Mouse (Mus musculus) layer of hippocampus, adult 9-10 months (tissue): ENCODE results near the gene Cdh1.
"Not testable (repeated sequence)": the region's sequence is repeated elsewhere in the genome, so short reads cannot be mapped to it uniquely, and the experiment has no call there.

ENCODE experiments used
- DNase-seq: peaks from one replicate; pipeline ENCODE4 v3.0.0; 2022; ENCODE audit warnings: low spot score

The Cdh1 gene

DNA sequence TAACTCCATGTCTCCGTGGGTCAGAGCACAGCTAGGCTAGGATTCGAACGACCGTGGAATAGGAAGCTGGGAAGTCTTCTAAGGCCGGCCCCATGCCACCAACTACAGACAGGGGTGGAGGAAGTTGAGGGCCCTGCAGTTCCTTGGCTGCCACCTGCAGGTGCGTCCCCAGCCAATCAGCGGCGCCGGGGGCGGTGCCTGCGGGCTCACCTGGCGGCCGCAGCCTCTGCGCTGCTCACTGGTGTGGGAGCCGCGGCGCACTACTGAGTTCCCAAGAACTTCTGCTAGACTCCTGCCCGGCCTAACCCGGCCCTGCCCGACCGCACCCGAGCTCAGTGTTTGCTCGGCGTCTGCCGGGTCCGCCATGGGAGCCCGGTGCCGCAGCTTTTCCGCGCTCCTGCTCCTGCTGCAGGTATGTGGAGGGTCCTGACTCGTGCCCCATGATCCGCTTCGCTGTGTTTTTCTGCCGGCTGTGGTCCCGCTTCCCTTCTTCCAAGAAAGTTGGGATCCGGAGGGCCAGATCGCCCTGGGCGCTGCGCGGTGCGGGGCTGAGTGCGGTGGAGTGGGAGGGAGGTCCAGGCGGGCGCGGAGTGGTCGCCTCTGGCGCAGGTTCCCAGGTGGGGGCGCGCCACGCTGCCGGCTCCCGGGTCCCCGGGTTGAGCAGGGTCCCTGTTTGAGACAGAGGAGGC lies at the start of gene Cdh1:
Gene Cdh1 (plus strand): TSS at position 221 of the 689 bp plus-strand sequence.
- DNase-seq, result no peak

DNA sequence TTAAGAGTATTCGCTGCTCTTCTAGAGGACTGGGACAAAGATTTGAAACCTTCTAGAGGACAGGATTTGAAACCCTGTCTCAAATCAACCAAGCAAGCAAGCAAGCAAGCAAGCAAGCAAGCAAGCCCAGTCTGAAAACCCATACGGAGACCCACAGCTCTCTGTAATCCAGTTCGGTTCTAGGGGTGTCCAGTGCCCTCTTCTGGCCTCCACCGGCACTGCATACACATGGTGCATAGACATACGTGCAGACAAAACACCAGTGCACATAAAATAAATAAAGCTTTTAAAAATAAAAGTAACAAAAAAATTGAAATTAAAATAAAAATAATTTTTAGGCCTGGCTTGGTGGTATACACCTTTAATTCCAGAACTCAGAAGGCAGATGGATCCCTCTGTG lies 49.1 kb upstream of the Cdh1 start:
- no peak for DNase-seq

GRCm38 (mm10) chr8:106556068-106556645 lies 47.0 kb upstream of the Cdh1 start:
- DNase-seq, result no peak

DNA sequence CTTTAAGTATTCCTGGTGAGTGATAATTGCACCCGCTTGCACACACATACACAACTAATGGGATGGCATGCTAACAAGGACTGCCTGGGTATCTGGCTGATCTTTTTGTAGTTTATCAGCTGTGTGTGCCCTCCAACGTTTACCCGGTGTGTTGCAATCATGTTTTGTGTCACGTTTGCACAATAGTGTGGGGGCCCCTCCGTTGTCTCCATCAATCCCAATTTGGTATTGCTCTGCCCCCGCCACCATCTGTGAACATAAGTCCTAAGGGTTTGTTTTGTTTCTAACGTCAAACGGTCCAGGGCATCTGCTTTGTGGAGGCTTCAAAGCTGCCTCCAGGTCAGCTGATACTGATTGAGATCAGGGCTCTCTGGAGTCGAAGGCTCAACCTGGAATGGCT lies 43.3 kb upstream of the Cdh1 start:
- peak; percentile 21 for DNase-seq

GRCm38 (mm10) chr8:106561097-106561865 lies 41.9 kb upstream of the Cdh1 start:
- no peak for DNase-seq

DNA sequence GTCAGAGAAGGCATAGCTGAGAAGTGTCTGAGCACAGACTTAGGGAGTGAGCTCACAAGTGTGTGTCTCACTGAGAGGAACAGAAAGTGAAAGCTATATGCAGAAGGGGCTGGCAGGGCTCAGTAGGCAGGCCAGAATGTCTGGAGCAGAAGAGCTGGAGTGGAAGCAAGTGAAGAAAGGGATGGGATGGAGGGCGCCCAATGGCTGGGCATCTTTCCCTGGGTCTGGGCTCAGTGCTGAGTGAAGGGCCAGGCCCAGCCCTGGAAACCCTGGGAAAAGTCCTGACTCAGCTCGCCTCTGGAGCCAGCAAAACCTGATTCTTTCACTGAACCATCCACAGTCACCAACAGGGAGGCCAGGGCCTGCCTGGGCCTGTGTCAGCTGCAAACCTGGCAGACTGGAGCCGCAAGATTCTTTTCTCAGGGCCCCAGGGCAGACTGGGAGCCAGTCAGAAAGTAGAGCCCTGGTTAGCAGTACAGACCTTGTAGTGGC lies 39.4 kb upstream of the Cdh1 start:
- DNase-seq, result no peak

DNA sequence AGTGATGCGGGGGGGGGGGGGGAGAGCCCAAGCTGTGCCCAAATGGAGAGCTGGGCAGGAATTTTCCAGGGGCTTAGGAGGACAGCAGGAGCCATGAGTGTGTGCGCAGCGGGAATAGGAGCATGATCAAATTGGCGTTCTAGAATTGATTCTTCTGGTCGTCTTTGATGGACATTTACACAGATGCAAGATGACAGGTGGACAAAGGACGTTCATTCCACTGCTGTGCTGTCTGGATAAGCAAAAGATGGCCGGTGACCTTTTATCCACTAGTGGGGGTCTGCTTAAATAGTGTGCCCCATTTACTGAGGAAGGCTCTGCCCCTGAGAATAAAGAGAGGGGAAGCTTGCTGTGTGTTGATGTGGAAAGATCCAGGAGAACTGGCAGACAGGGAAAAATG lies 34.1 kb upstream of the Cdh1 start:
- DNase-seq, result no peak

DNA sequence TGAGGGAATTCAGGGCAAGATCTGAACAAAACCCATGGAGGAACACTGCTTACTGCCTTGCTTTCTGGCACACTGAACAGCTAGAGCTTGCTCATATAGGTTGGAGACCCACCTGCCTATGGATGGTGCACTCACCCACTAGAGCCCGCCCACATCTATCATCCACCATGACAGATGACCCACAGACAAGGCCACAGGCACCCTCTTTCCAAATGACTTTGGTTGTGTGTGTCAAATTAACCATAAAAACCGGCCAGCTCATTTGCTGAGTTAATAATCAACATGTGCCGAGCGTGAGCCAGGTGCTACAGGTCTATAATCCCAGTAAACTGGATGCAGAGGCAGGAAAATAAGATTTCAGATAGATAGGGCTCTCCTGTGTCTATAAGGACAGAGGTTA lies 32.8 kb upstream of the Cdh1 start:
- no peak for DNase-seq

- DNase-seq, result no peak
Observed at GRCm38 (mm10) chr8:106571551-106572172, 31.5 kb upstream of the Cdh1 start.

GRCm38 (mm10) chr8:106572175-106572574 lies 31.0 kb upstream of the Cdh1 start:
- DNase-seq, result not testable (repeated sequence)

DNA sequence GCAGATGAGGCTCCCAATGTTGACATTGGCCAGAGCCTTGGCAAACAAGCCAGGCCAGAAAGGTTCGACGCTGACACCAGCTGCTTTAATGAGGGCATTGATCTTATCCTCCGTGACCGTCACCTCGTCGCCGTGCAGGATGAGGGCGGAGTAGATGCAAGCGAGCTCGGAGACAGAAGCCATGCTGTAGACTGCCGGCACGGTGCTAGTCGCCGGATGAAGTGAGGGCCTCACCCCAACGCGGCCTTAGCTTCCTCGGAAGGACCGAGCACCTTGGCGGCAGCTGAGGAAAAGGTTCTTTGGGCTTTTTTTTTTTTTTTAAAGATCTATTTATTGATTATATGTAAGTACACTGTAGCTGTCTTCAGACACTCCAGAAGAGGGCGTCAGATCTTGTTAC lies 30.0 kb upstream of the Cdh1 start, which contains the start of gene Gm10073:
Gene Gm10073 (minus strand): TSS at position 294 of the 400 bp plus-strand sequence.
- DNase-seq, result not testable (repeated sequence)

GRCm38 (mm10) chr8:106574283-106574682 lies 28.9 kb upstream of the Cdh1 start:
- DNase-seq, result no peak

DNA sequence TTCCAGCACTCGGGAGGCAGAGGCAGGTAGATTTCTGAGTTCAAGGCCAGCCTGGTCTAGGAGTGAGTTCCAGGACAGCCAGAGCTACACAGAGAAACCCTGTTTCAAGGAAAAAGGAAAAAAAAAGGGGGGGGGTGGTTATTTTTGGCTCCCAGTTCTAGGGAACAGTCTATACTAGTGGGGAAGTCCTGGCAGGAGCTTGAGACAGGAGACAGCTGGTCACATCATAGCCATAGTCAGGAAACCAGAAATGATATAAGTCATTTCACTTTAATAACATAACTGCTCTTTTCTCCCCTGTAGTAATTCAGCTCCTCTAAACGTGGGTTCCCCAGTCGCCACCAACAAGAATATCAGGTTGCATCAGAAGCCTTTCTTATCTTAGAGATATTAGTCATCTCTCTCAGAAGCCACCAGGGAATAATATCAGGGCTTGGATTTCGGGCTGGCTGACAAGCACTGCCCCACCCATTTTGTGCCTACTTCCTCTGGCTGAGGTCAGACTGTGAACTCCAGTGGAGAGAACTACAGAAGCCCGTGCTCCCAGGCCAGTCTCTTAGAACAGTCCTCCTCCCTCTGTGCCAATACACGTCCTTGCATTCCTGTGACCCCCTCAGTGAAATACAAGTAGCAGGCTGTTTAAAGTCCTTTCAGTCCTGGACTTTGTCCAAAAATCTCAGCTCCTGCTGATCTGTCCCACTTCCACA lies 26.1 kb upstream of the Cdh1 start:
- DNase-seq, result no peak

DNA sequence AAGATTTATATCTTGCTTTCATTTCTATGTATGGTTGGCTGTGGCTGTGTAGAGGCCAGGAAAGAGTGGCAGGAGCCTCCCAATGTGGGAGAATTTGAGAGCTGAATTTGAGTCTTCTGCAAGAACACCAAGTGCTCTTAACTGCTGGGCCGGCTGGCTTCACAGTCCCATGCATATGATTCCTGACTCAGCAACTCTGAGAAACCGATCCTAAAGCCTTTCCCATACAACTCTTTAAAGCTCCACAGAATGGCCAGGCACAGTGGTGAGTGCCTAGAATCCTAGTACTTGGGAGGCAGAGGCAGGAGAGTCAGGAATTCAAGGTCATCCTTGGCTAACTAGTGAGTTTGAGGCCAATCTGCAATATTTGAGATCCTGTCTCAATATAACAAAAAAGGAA lies 23.6 kb upstream of the Cdh1 start:
- no peak for DNase-seq

GRCm38 (mm10) chr8:106581344-106582088 lies 21.6 kb upstream of the Cdh1 start:
- DNase-seq, result no peak

DNA sequence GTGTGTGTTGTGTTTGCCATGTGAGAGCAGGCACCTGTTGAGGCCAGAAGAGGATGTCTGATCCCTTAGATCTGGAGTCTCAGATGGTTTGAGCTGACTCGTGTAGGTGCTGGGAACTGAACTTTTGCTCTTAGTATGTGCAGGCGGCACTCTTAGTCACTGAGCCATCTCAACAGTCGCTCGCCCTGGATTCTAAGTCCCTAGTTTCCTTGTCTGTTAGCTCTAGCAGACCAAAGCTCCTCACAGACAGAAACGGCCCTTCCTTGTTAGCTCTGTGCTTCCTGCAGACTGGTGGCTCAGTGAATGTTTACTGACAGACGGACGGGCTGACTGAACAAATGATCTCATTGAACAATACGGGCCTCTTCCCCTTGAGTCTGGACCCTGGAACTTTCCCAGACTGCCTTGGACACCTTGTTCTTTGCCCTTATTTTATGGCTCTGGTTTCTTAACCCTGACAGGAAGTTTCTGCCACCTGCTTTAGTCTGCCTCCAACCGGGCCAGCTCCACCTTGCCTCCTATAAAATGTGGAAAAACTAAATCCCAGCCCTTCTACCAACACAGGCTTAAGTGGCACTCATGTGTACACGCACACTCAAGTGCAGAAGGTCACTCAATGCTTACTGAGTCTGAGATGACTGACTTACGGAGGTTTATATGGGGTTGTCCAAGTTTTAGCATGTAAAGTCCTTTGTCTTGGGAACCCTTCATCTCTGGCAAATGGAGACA lies 18.0 kb upstream of the Cdh1 start:
- DNase-seq, result no peak

- no peak for DNase-seq
Observed at GRCm38 (mm10) chr8:106585671-106586037, 17.5 kb upstream of the Cdh1 start.

DNA sequence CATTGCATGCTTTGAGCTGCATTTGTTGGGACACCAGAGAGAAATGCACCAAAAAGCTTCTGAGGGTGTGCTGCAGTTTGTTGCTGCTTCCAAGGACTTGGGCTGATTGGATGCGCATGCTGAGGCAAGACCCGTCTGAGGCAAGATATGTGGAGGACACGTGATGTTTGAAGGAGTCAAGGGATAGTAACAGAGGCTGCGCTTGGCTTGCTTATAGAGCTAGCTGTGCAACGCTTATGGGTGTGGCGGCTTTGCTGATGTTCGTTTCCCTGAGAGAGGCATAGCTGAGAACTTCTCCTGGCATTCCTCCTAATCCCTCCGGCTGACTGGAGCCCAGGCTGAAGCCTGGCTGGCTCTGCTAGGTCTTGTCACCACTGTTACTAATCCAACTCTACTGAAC lies 16.3 kb upstream of the Cdh1 start:
- no peak for DNase-seq

GRCm38 (mm10) chr8:106588443-106589431 lies 14.4 kb upstream of the Cdh1 start:
- no peak for DNase-seq
